Mouse (Mus musculus) bone marrow macrophage, adult 2 months (primary cell): ENCODE measurements around the gene Sox15.

Source experiments
- CTCF ChIP-seq: IDR thresholded peaks from 2 replicates; pipeline ENCODE4 v1.5.1; 2012; ENCODE audit warnings: low read depth, mild to moderate bottlenecking, low read length, moderate library complexity
- POLR2A ChIP-seq: IDR thresholded peaks from 2 replicates; pipeline ENCODE4 v1.6.1; 2012; ENCODE audit warnings: mild to moderate bottlenecking, low read depth, low read length, borderline replicate concordance

DNA sequence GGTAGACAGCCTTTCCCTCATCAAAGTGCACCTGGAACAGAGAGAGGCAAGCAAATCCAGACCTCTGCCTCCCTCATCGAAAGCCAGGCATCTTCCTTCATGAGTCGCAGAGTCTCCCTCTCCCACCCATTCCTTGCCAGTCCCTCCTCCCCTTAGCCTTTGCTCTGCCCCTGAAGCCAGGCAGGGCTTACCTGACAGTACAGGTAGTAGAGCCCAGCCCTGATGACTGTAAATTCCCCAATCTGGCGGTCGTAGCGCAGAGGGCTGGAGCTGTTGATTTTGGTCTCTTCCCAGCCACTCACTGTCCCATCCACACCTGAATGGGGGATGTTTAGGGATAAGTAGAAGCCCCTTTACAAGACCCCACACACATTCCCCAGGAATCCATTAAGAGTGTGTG is 31.9 kb downstream of the Sox15 start:
- TF ChIP-seq POLR2A (no peak), CTCF (no peak)
